Mouse (Mus musculus): Measurements from ENCODE around the gene Dimt1.

DNA sequence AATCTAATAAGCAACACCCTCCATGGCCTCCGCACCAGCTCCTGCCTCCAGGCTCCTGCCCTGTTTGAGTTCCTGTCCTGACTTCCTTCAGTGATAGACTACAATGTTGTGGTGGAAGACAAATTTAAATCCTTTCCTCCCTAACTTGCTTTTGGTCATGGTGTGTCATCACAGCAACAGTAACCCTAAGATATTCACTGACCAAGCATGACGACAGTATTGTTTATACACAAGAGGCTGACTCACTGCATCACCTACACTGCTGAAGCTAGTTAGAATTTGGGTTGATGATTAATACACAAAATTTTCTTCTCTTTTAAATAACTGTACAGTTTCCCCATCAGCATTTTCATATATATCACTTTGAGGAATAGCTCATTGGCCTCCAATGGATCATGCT is 56.3 kb downstream of the Dimt1 start:
- TF ChIP-seq CTCF (IDR thresholded peaks at IDR 0.05; ENCODE audit: low read depth) (no peak), EP300 (IDR thresholded peaks at IDR 0.05; ENCODE audit: low read depth) (no peak)

Data from liver, postnatal 0 days (tissue).